Mouse (Mus musculus) hindbrain, embryonic 14.5 days (tissue): ENCODE measurements around the gene Ugt1a2. TPM values are rescaled to one million over a fixed set of nuclear protein-coding genes. Genes with fewer than 3 reads are reported as not detected.
"Not testable (repeated sequence)": the region's sequence is repeated elsewhere in the genome, so short reads cannot be mapped to it uniquely, and the experiment has no call there.

Experiments used
- ATAC-seq: fragments of 200-750 bp; cut with Nextera tagmentation; 2 replicates; pipeline ENCODE4 v1.8.0; 2017; ENCODE audit warnings: moderate number of reproducible peaks, mild to moderate bottlenecking, moderate TSS enrichment, moderate library complexity; ENCODE audit not compliant: low FRiP score
- DNase-seq: peaks from one replicate; pipeline ENCODE4 v3.0.0-alpha.2; 2015; ENCODE audit warnings: low spot score
- H3K27ac ChIP-seq: fragments of 300-500 bp; sonication (generic); 2 replicates; pipeline ENCODE4 v1.5.1; 2014; ENCODE audit warnings: mild to moderate bottlenecking, moderate library complexity
- H3K27me3 ChIP-seq: fragments of 300-500 bp; sonication (generic); 2 replicates; pipeline ENCODE4 v1.6.1; 2014; ENCODE audit warnings: mild to moderate bottlenecking, low read length, mixed read lengths; ENCODE audit not compliant: control insufficient read depth, insufficient read depth
- H3K36me3 ChIP-seq: fragments of 300-500 bp; sonication (generic); replicated peaks from 2 replicates; pipeline ENCODE4 v1.6.1; 2014; ENCODE audit not compliant: control insufficient read depth, insufficient read depth
- H3K4me1 ChIP-seq: fragments of 300-500 bp; sonication (generic); replicated peaks from 2 replicates; pipeline ENCODE4 v1.6.1; 2014; ENCODE audit warnings: antibody characterized with exemption, low read length, mixed read lengths; ENCODE audit not compliant: control insufficient read depth, insufficient read depth
- H3K4me2 ChIP-seq: fragments of 300-500 bp; sonication (generic); replicated peaks from 2 replicates; pipeline ENCODE4 v1.6.1; 2014; ENCODE audit warnings: mild to moderate bottlenecking, moderate library complexity
- H3K4me3 ChIP-seq: fragments of 300-500 bp; sonication (generic); replicated peaks from 2 replicates; pipeline ENCODE4 v1.5.1; 2014; ENCODE audit warnings: mild to moderate bottlenecking, low read length
- H3K9ac ChIP-seq: fragments of 300-500 bp; sonication (generic); 2 replicates; pipeline ENCODE4 v1.6.1; 2014
- H3K9me3 ChIP-seq: fragments of 300-500 bp; sonication (generic); 2 replicates; pipeline ENCODE4 v1.6.1; 2016; ENCODE audit warnings: low read length; ENCODE audit not compliant: control insufficient read depth
- WGBS: fragments of 180-500 bp; shearing (Covaris S2); extraction: QIAGEN DNeasy Blood & Tissue Kit; methylation state at CpG from one replicate; pipeline ENCODE4 v1.1.7; 2014; 5-methylcytosine and 5-hydroxymethylcytosine counted together
- polyA plus RNA-seq: library from polyadenylated mRNA; unstranded; fragments of >200 nt; fragmentation: Nextera tagmentation; extraction: Ambion mirVana; gene quantifications from 2 replicates; pipeline ENCODE4 v1.2.1, GENCODE M21; 2014

Gene Ugt1a2
- polyA plus RNA-seq: not detected in 2 replicates

DNA sequence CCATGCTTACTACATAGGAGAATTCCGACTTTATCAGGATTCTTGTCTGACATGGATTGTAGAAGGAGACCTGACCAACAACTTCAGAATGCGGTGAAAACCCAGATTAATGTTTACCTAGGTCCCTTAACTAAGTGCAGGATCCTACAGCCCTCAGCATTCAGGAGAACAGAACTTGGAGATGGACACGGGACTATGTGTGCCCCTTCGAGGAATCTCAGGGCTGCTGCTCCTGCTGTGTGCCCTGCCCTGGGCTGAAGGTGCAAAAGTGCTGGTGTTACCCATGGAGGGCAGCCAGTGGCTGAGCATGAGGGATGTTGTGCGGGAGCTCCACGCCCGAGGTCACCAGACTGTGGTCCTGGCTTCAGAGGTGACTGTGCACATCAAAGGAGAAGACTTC lies at the start of gene Ugt1a2:
Gene Ugt1a2 (plus strand): TSS at position 146 of the 400 bp plus-strand sequence.
- no peak within 1 kb of the TSS for H3K9ac ChIP-seq
- 89% methylated on average over 7 of the region's 7 CpGs for WGBS
- H3K36me3 ChIP-seq: no peaks in the 10 kb centered on the region
- no peak within 1 kb of the TSS for H3K4me3 ChIP-seq
- no peak for DNase-seq
- H3K4me1 ChIP-seq: no peaks in the 10 kb centered on the region
- no peaks in the 10 kb centered on the region for H3K27me3 ChIP-seq
- no peak within 1 kb of the TSS for H3K4me2 ChIP-seq
- no peak for ATAC-seq
- peaks cover 14% of the 10 kb centered on the region; the same call in 1 of the 2 replicates for H3K9me3 ChIP-seq
- no peak within 1 kb of the TSS for H3K27ac ChIP-seq

DNA sequence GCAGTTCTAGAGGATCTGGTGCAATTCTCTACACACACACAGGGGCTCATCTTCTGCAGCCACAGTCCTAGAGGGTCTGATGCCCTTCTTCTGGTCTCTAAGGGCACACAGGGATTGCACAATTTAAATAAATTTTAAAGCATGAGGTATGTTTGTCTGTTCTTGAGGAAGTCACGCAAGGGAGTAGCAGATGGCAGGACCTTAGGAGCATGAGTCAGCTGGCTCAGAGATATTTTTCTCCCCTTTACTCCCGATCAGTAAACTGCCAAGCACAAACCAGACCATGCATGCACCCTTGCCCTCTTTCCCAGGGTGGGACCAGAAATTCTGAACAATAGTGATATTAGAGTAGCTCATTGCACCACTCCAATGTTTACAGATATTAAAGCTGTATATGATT lies 42.0 kb upstream of the Ugt1a2 start:
- no peak overlapping the region for H3K27ac ChIP-seq

DNA sequence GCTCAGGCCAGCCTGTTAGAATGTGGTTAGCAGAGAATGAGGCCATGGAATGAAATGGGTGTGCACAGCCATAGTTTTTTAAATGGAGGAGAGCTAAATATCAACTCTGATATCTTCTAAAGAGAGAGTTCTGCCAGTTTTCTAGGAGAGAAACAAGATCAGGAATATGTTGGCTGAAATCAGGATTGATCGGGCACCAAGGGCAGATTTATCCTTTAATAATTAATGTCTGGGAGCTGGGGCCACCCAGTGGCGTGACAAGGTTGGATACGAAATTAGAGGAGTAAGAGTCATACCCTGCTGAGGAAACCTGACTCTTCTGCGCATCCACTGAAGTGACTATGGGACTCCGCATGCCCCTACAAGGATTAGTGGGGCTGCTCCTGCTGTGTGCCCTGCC lies 34.7 kb upstream of the Ugt1a2 start, which contains the start of gene Ugt1a5:
Gene Ugt1a5 (plus strand): TSS at position 302 of the 400 bp plus-strand sequence.
- Histone ChIP-seq H3K9me3 (no peaks in the 10 kb centered on the region), H3K9ac (no peak within 1 kb of the TSS)

More for the DNA sequence above, 42.0 kb upstream of the Ugt1a2 start:
- Histone ChIP-seq H3K27me3 (no peaks in the 10 kb centered on the region), H3K9ac (no peak overlapping the region), H3K4me2 (no peak overlapping the region), H3K4me1 (no peaks in the 10 kb centered on the region), H3K36me3 (no peaks in the 10 kb centered on the region), H3K4me3 (no peak overlapping the region), H3K9me3 (no peaks in the 10 kb centered on the region)
- ATAC-seq (no peak), DNase-seq (no peak)
- WGBS: 96% methylated on average over 2 of the region's 2 CpGs

DNA sequence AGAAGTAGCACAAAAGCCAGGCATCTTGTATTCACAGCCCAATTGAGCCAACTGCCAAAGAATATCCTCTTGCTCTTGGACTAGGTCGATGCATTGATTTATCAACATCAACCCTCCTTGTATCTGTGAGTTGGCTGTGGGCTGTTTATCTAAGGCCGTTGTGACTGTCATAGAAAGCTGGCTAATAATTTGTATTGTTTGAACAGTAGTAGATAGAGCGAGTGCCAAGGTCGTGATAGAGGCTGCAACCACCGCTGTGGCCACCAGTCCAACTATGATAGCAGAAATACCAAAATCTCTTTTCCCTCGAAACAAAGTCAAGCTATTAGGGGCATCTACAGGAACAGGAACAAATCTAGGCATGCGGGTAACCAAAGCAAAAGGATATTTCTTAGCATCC lies 28.2 kb upstream of the Ugt1a2 start:
- H3K36me3 ChIP-seq, H3K9ac ChIP-seq, H3K27me3 ChIP-seq, H3K9me3 ChIP-seq, H3K4me2 ChIP-seq, H3K4me3 ChIP-seq, DNase-seq, ATAC-seq, H3K4me1 ChIP-seq, H3K27ac ChIP-seq: not testable (repeated sequence)
- 97% methylated on average over 5 of the region's 7 CpGs for WGBS

More for the DNA sequence above, 34.7 kb upstream of the Ugt1a2 start, which contains the start of gene Ugt1a5:
- Histone ChIP-seq H3K27ac (no peak within 1 kb of the TSS), H3K4me2 (no peak within 1 kb of the TSS), H3K27me3 (no peaks in the 10 kb centered on the region), H3K4me1 (no peaks in the 10 kb centered on the region), H3K36me3 (no peaks in the 10 kb centered on the region), H3K4me3 (no peak within 1 kb of the TSS)
- ATAC-seq (no peak), DNase-seq (no peak)
- WGBS: 82% methylated on average over 5 of the region's 5 CpGs

DNA sequence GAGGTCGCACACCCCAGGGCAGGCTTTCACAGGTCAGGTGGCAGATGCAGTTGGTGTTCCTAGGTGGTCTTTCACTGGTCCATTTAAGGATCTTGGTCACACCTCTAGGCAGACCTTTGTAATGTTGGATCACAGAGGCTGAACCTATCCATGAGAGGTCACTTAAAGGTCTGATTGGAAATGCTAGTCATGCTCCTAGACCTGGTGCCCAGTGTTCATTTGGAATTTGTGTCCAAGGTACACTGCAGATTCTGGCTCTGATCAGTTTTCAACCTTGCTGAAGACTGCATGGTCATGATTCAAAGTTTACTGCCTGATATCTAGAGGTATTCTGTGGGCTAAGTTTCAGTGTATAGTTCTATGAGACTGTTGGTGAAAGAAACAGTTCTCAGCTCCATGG lies 20.7 kb upstream of the Ugt1a2 start:
- no peak overlapping the region for H3K4me2 ChIP-seq
- no peak overlapping the region for H3K9ac ChIP-seq
- H3K27me3 ChIP-seq: no peaks in the 10 kb centered on the region
- DNase-seq (no peak), ATAC-seq (no peak)
- no peaks in the 10 kb centered on the region for H3K36me3 ChIP-seq
- H3K9me3 ChIP-seq: 0 out of 2 replicates have a peak, but pooled peaks cover 8% of the 10 kb centered on the region
- WGBS: 100% methylated on average over 1 of the region's 1 CpGs
- no peaks in the 10 kb centered on the region for H3K4me1 ChIP-seq
- no peak overlapping the region for H3K4me3 ChIP-seq
- H3K27ac ChIP-seq: no peak overlapping the region

DNA sequence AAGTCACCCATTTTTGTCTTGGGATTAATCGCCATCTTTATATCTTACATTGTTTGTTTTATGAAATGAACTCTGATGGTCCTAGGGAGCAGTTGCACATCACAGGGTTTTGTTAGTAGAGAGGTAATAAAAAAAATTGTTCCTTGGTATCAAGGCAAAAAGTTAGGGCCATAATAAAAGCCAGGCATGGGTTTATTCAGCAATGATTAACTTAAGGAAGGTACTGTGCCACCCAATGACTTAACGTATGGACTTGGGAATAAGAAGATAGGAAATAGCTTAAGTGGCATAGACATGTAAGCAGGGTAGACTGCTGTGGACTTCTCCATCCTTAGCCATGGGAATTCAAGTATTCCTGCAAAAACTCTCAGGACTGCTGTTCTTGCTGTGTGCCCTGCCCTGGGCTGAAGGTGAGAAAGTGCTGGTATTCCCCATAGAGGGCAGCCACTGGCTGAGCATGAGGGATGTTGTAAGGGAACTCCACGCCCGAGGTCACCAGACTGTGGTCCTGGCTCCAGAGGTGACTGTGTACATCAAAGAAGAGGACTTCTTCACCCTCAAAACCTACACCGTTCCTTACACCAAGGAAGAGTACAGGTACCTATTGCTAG lies 14.0 kb upstream of the Ugt1a2 start:
- Histone ChIP-seq H3K36me3 (no peaks in the 10 kb centered on the region), H3K4me3 (no peak overlapping the region), H3K27ac (no peak overlapping the region), H3K27me3 (no peaks in the 10 kb centered on the region), H3K4me1 (no peaks in the 10 kb centered on the region), H3K9me3 (no peaks in the 10 kb centered on the region), H3K9ac (no peak overlapping the region), H3K4me2 (no peak overlapping the region)
- WGBS: 94% methylated on average over 5 of the region's 5 CpGs
- ATAC-seq (no peak), DNase-seq (no peak)

DNA sequence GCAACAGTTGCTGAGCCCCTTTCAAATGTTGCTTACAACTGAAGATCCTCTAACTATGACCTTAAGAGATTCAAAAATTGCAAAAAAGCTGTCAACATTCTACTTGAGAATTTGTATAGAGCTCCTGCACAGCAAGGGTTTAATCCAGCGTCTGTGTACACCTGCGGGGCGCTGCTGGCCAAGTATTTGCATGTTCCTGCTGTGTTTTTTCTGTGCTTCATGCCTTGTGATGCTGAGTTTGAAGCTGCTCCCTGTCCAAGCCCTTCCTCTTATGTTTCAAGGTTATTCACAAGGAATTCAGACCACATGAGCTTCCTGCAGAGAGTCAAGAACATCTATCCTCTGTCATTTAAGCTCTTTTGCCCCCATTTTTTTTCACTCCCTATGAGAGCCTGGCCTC lies 8.3 kb upstream of the Ugt1a2 start:
- no peaks in the 10 kb centered on the region for H3K9me3 ChIP-seq
- no peak for ATAC-seq
- no peak for DNase-seq
- no peak overlapping the region for H3K9ac ChIP-seq
- H3K27me3 ChIP-seq: no peaks in the 10 kb centered on the region
- WGBS: 68% methylated on average over 3 of the region's 3 CpGs
- no peaks in the 10 kb centered on the region for H3K36me3 ChIP-seq
- H3K27ac ChIP-seq: no peak overlapping the region
- no peak overlapping the region for H3K4me3 ChIP-seq
- H3K4me1 ChIP-seq: no peaks in the 10 kb centered on the region
- no peak overlapping the region for H3K4me2 ChIP-seq

DNA sequence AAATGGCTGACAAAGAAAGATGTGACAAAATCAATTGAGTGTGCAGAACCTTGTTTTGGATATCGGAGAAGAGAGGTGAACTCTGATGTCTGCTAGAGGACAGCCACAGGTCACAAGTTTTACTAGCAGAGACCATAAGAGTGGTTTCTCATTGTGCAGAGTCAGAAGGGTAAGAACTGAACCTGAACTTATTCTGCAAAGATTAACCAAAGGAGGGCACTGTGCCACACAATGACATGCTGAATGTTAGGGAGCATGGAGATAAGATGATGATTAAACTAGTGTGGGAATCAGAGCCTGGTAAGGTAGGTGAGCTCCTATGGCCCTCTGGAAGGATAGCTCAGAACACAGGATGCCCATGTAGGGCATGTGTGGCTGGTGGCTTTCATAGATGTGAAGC lies 4.7 kb upstream of the Ugt1a2 start:
- H3K27me3 ChIP-seq: no peaks in the 10 kb centered on the region
- no peaks in the 10 kb centered on the region for H3K4me1 ChIP-seq
- no peaks in the 10 kb centered on the region for H3K36me3 ChIP-seq
- no peak overlapping the region for H3K4me3 ChIP-seq
- 86% methylated on average over 1 of the region's 1 CpGs for WGBS
- DNase-seq: no peak
- no peak overlapping the region for H3K4me2 ChIP-seq
- ATAC-seq: no peak
- no peaks in the 10 kb centered on the region for H3K9me3 ChIP-seq
- H3K27ac ChIP-seq: no peak overlapping the region
- no peak overlapping the region for H3K9ac ChIP-seq

DNA sequence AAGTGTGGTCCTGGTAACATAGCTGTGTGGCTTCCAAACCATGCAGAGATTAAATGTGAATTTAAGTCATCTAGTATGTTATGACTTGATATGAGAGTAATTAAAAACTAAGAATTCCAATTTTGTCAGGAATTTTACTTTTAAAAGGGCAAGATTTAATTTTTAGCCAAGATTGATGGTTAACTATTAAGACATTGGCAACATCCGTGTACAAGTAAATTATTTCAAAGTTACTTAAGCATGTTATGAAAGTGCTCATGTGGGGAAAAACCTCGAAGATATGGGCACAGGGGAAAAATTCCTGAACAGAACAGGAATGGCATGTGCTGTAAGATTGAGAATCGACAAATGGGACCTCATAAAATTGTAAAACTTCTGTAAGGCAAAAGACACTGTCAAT lies 3.0 kb upstream of the Ugt1a2 start:
- no peaks in the 10 kb centered on the region for H3K27me3 ChIP-seq
- DNase-seq (no peak), ATAC-seq (no peak)
- WGBS: 81% methylated on average over 3 of the region's 3 CpGs
- no peaks in the 10 kb centered on the region for H3K36me3 ChIP-seq
- no peaks in the 10 kb centered on the region for H3K4me1 ChIP-seq
- H3K4me2 ChIP-seq: no peak overlapping the region
- no peak overlapping the region for H3K4me3 ChIP-seq
- no peak overlapping the region for H3K9ac ChIP-seq
- no peaks in the 10 kb centered on the region for H3K9me3 ChIP-seq
- H3K27ac ChIP-seq: no peak overlapping the region

DNA sequence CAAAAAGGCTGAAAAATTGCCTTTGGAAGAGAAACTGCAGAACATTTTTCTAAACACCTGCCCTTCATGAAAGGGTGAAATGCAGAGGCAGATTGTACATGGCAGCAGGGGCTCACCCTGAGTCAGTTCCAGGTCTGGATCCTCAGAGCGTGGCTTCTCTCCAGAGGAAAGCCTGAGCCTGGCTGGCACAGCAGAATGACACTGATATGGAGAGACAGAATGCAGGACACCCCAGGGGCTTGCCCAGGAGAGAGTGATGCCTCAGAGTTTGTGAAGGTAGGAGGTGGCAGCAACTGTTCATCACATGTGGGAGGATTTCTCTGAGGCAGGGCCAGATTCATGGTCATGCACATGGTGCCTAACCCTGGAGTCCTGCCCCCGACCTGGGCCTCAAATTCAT lies 405 bp upstream of the Ugt1a2 start:
- Histone ChIP-seq H3K9me3 (peaks cover 13% of the 10 kb centered on the region; the same call in 1 of the 2 replicates), H3K36me3 (no peaks in the 10 kb centered on the region), H3K9ac (no peak overlapping the region), H3K27me3 (no peaks in the 10 kb centered on the region), H3K27ac (no peak overlapping the region), H3K4me1 (no peaks in the 10 kb centered on the region), H3K4me3 (no peak overlapping the region), H3K4me2 (no peak overlapping the region)
- no peak for DNase-seq
- ATAC-seq: no peak
- WGBS: 81% methylated on average over 2 of the region's 2 CpGs
